Mouse (Mus musculus) brain, embryonic 14.5 days (tissue): ENCODE data around the gene Adcy5.

Experiments
- CTCF ChIP-seq: fragments of 200-500 bp; IDR thresholded peaks from 2 replicates; pipeline ENCODE4 v1.5.1; 2012; ENCODE audit warnings: inconsistent platforms, mild to moderate bottlenecking, moderate library complexity, borderline replicate concordance; ENCODE audit not compliant: insufficient read depth, insufficient read length; ENCODE audit errors: extremely low read depth
- POLR2A ChIP-seq: fragments of 200-500 bp; IDR thresholded peaks from 2 replicates; pipeline ENCODE4 v1.6.1; 2012; ENCODE audit warnings: mild to moderate bottlenecking, inconsistent platforms, borderline replicate concordance; ENCODE audit not compliant: poor library complexity, insufficient read depth, insufficient read length, severe bottlenecking; ENCODE audit errors: extremely low read depth

DNA sequence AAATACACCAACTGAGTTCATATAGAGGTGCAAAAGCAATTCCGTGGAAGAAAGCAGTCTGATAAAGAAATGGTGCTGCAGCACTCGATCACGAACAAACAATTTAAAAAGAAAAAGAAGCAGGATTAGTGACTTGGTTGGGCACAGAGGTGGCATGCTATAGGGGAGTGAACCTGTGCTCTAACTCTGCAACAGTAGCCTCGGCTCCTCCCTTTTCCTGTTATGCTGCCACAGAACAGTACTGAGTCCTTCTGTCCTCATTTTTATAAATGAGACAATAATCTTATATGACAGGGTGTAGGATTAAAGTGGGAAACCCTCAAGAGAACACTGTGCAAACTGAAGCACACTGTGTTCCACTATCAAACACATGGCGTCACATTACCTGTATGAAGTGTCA is 162.8 kb downstream of the Adcy5 start:
- TF ChIP-seq POLR2A (no peak), CTCF (no peak)
